Mouse (Mus musculus) gastrocnemius, postnatal 4 days (tissue): ENCODE data around the gene Fancd2. TPM values are rescaled to one million over a fixed set of nuclear protein-coding genes. Genes with fewer than 3 reads are reported as not detected.
A peak's percentile ranks its signal among the peaks of the same experiment; 100 is the strongest.

Experiments used
- DNase-seq, 2 experiments: peaks; one replicate each; pipeline ENCODE4 v3.0.0; 2021 to 2022; ENCODE audit warnings: low spot score in 2 of 2, mixed read lengths in 2 of 2
- total RNA-seq, 2 experiments: library from RNA; stranded (reverse); gene quantifications; 2 replicates each; pipeline ENCODE4 v1.2.3; 2021

Fancd2 gene
- total RNA-seq, 2 experiments from 2014 or later, result 4.8 to 5.3 TPM

- DNase-seq, result no peak
Measured at GRCm38 (mm10) chr6:113517434-113518080, 13.9 kb upstream of the Fancd2 start.

GRCm38 (mm10) chr6:113522310-113522709, 9.2 kb upstream of the Fancd2 start:
- no peak for DNase-seq

DNA sequence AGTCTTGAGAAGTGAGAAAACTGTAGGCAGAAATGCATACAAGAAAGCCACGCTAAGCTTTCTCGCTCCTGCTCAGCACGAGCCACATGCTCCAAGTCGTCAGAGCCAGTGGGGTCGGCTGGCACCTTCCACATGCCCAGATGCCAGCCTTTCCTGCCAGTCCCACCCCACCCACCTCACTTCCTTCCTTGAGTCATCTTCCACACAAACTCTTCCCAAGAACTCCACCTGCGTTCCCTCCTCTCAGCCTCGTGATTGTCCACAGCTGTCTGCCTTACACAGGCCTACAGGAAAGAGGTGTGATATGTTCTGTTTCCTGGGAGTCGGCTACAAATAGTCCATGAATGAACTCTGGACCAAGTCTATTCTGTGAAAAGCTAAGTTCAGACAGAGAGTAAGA, 8.1 kb upstream of the Fancd2 start:
- DNase-seq, result no peak

GRCm38 (mm10) chr6:113531840-113532404, 440 bp downstream of the Fancd2 start:
- no peak for DNase-seq

- no peak for DNase-seq
Measured at GRCm38 (mm10) chr6:113534886-113535285, 3.4 kb downstream of the Fancd2 start.

GRCm38 (mm10) chr6:113541610-113542009, 10.1 kb downstream of the Fancd2 start:
- DNase-seq, result no peak

DNA sequence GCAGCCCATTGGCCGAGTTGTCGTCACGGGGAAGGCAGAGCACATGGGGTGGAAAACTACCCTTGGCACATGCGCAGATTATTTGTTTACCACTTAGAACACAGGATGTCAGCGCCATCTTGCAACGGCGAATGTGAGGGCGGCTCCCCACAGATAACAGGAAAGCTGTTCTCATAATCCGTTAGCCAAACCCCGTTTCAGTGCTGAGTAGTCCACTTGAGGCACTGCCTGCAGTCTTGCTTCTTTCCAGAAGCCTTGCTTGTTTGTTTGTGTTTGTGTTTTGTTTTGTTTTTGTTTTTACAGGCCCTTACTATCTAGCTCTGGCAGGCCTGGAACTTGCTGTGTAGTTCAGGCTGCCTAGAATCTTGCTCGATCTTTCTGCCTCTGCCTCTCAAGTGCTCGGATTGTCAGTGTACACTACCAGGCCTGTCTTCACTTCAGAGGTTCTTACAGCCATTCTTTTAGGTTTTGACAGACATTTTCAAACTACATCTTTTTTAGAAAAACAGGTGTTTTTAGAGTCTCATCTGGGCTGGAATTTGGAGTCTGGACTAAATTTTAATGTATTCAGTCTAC, 12.5 kb downstream of the Fancd2 start:
- no peak for DNase-seq

DNA sequence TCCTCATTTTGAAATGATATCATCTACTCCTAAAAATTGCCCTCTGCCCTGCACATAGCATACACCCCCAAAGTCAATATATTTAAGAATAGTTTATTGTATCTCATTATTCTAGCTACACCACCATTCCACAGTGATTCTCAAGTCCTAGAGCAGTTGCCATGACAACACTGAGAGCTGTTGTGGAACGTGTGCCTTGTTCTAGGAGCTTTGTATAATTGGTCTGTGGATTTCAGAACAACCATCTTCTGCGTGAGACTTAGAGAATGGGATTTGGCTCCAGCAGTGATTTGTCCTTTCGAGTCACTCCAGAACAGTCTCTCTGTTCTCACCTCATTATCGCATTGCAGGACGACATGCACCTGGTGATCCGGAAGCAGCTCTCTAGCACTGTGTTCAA, 28.3 kb downstream of the Fancd2 start:
- no peak for DNase-seq

GRCm38 (mm10) chr6:113564557-113564956, 33.1 kb downstream of the Fancd2 start:
- no peak for DNase-seq

DNA sequence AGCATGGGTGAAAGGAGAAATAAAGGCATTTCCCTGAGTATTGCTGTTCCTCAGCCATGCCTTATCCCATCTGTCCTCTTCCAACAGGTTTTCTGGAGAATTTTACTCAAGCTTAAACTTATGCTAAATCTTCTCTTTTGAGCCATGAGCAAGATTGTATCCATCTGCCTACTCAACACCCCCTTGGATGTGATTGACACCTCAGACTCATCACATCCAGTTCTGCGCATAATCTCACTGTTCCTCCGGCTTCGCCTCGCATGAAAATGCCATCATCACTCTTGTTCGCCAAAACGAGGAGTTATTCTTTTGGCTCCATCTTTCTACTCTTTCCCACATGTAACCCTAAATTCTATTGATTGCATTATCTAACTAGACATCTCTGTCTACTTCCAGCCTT, 44.6 kb downstream of the Fancd2 start:
- DNase-seq, result no peak

- DNase-seq, result no peak
Measured at GRCm38 (mm10) chr6:113579306-113579705, 47.8 kb downstream of the Fancd2 start.

DNA sequence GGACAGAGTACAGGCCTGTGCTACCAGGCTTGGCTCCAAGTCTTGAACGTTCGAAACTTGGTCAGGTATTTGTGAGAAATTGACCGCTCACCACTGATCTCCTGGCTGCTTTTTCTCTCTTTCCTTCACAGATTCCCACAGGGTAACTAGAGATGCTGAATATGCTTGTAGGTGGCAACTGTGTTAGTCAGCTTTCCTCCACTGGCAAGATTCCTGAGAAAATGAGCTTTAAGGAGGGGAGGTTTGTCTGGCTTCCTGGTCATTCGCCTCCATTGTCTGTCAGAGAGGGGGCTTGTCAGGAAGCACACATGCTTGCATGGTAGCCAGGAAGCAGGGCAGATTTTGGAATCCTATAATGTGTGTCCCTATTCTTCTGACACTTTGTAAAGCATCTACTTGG, 51.5 kb downstream of the Fancd2 start:
- no peak for DNase-seq

GRCm38 (mm10) chr6:113585065-113585464, 53.6 kb downstream of the Fancd2 start:
- DNase-seq, result no peak

DNA sequence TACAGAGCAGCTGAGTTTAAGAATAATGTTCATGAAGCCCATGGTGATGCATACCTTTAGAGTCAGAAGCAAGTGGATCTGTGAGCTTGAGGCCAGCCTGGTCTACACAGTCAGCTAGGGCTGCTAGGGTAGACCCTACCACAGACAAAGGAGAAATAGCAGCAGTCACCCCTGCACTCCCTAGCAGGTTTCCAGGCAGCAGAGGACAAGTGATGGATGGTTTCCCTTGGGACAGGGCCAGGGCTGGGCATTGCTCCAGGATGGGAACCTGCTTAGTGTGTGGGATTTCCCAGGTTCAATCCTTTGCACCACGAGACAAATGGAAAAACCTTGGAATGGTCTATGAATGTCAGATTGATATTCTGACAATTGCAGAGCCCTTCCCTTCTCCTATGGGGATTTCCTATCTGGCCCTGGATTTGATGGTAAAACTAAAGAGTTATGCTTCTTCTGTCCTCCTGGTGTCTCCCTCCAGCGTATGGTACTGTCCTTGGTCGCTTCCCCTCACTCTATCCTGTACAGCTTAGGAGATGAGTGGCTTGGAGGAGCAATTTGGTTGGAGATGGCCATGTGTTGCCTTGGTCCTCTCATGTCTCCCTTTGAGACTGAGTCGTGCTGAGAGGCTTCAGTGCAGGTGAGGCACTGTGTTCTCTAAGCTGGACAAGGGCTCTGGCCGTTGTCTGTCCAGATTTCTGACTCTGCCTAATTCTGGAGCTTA, 55.1 kb downstream of the Fancd2 start:
- DNase-seq, result no peak

DNA sequence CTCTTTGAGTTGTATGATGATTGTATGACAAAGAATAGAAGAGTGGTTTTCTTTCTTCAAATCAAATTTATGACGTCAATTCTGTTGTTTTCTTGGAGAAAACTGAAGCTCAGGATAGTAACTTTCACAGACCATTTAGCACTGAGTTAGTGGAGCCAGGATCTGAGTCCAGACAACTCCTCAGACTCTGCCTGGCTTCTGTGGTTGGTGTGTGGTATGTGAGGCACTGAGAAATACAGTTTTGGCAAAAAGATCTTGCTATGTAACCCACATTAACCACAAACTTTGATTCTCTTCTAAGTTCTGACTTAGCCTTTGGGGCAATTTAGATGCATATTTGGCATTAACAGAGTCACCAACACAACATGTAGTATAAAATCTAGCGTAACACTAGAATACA, 61.2 kb downstream of the Fancd2 start:
- DNase-seq, result no peak

DNA sequence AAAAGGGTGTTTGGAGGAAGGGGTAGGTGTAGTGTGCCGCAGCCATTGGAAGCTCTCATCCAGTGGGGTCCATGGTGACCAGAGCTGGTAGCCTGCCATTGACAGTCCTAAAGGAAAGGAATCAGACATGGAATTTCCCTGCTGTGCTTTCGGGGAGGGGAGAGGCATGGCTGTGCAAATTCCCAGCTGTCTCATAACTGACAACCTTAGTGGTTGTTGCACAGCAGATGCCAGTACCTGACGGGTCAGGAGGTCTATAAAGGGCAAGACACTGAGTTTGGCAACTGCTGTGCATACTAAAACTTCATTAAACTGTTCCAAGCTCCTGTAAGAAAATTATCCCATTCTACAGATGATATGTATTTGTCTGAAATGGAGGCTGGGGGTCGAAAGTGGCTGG, 66.5 kb downstream of the Fancd2 start:
- DNase-seq, result no peak

DNA sequence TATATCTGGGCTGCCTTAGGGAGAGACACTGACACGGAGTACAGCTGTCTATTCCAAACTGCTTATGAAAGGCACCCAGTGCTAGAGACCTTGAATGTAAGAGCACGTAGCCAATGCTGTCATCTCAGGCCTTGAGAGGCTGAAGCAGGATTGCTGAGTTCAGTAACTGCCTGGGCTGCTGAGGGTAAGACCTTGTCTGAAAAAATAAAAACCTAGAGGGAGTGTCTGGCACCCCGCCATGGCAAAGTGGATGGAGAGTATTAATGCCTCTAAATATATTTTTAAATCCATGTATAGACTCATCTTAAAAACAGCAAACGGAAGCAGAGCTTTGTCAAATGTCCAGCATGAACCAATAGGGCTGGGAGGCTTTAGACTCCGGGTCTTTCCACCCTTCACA, 68.4 kb downstream of the Fancd2 start:
- DNase-seq, result no peak

DNA sequence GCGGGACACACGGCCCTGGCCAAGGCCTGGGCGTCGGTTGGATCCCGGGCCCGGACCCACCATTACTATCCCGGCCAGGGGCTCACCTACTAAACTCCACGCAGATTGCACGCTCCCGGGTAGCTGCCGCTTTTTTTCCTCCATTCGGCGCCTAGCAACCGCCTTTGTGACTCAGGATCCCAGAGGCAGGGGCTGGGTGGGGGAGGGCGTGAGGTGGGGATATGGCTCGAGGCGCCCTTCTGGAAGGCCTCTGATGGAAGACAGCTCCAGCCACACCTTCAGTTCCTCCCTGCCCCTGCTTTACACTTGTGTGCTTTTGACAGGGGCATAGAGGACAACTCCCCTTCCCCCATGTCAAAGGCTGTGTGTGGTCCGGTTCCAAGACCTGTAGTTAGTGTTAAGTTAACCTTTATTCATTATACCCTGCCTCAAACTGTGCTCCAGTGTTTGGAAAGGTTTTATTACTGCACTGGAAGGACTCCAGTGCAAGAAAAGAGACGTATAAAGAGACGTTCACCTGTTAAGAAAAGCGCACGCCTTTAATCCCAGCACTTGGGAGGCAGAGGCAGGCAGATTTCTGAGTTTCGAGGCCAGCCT, 69.2 kb downstream of the Fancd2 start, which contains the start of gene Fancd2os:
Gene Fancd2os (minus strand): TSS at position 173 of the 597 bp plus-strand sequence.
- DNase-seq, result no peak

GRCm38 (mm10) chr6:113602821-113603220, 71.3 kb downstream of the Fancd2 start:
- DNase-seq, result no peak

- no peak for DNase-seq
Measured at GRCm38 (mm10) chr6:113603993-113604392, 72.5 kb downstream of the Fancd2 start.

DNA sequence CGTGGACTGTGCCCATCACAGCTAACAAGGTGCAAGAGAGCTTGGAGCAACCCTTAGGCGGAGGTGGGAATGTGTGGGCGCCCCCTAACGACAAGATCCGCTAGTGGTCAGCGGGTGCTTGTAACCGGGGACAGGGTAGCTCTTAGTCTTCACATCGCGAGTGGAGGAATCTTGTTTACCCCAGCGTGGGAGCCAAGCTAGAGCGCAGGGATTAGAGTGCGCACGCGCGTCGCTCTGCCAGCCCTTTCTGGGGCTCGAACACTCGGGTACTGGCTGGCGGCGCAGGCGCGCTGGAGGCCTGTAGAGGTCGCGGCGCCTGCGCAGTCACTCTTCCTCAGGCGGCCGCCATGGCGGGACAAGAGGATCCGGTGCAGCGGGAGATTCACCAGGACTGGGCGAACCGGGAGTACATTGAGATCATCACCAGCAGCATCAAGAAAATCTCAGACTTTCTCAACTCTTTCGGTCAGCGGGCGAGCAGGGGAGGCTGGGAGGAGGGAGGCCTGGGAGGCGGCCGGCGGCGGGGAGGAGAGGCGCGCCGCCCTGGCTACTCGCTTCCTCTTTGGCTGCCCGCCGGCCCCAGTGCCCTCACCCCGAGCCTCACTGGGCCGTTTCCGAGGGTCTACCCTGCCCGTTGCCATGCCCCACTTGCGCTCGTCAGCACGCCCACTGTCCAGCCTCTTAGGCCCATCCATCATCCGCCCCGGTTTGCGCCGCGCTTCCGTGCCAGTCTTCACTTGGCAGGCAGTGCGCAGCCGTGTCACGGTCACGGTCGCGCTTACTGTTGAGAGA, 73.1 kb downstream of the Fancd2 start, which contains the start of gene Brk1:
Gene Brk1 (plus strand): TSS at position 341 of the 792 bp plus-strand sequence.
- DNase-seq, result peak; percentile 70 to 87
